Mouse (Mus musculus): ENCODE data around the gene Brk1. TPM values are rescaled to one million over a fixed set of nuclear protein-coding genes. Genes with fewer than 3 reads are reported as not detected.

Gene Brk1
- 246 and 270 TPM in 2 replicates for polyA plus RNA-seq (2015; fragmentation: Nextera tagmentation; extraction: Ambion mirVana)

DNA sequence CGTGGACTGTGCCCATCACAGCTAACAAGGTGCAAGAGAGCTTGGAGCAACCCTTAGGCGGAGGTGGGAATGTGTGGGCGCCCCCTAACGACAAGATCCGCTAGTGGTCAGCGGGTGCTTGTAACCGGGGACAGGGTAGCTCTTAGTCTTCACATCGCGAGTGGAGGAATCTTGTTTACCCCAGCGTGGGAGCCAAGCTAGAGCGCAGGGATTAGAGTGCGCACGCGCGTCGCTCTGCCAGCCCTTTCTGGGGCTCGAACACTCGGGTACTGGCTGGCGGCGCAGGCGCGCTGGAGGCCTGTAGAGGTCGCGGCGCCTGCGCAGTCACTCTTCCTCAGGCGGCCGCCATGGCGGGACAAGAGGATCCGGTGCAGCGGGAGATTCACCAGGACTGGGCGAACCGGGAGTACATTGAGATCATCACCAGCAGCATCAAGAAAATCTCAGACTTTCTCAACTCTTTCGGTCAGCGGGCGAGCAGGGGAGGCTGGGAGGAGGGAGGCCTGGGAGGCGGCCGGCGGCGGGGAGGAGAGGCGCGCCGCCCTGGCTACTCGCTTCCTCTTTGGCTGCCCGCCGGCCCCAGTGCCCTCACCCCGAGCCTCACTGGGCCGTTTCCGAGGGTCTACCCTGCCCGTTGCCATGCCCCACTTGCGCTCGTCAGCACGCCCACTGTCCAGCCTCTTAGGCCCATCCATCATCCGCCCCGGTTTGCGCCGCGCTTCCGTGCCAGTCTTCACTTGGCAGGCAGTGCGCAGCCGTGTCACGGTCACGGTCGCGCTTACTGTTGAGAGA lies at the start of gene Brk1:
Gene Brk1, plus strand, starts transcription at position 341 of the 792 bp plus-strand sequence.
- under 1% methylated on average over 58 of the region's 65 CpGs for WGBS
- H3K4me2 ChIP-seq (ENCODE audit: low read length) = peak within 1 kb of the TSS; percentile 88
- H3K27me3 ChIP-seq (replicated peaks; ENCODE audit: control insufficient read depth, insufficient read depth, low read length) = no peaks in the 10 kb centered on the region
- ATAC-seq = peak; percentile 96
- no peaks in the 10 kb centered on the region for H3K36me3 ChIP-seq (ENCODE audit: control insufficient read depth, insufficient read depth, low read length)
- peak within 1 kb of the TSS; percentile 87 for H3K27ac ChIP-seq (ENCODE audit: low read depth, low read length)
- no peaks in the 10 kb centered on the region for H3K9me3 ChIP-seq (ENCODE audit: control insufficient read depth, low read length)
- peak within 1 kb of the TSS; percentile 92 for H3K4me3 ChIP-seq (ENCODE audit: low read length)
- peak within 1 kb of the TSS; percentile 91 for H3K9ac ChIP-seq (ENCODE audit: low read depth, low read length)
- peaks cover 12% of the 10 kb centered on the region for H3K4me1 ChIP-seq (ENCODE audit: control insufficient read depth, insufficient read depth, low read depth, low read length)

DNA sequence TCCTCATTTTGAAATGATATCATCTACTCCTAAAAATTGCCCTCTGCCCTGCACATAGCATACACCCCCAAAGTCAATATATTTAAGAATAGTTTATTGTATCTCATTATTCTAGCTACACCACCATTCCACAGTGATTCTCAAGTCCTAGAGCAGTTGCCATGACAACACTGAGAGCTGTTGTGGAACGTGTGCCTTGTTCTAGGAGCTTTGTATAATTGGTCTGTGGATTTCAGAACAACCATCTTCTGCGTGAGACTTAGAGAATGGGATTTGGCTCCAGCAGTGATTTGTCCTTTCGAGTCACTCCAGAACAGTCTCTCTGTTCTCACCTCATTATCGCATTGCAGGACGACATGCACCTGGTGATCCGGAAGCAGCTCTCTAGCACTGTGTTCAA lies 44.8 kb upstream of the Brk1 start:
- no peak overlapping the region for H3K4me2 ChIP-seq (ENCODE audit: low read length)
- H3K4me1 ChIP-seq (ENCODE audit: control insufficient read depth, insufficient read depth, low read depth, low read length) = no peaks in the 10 kb centered on the region
- H3K9ac ChIP-seq (ENCODE audit: low read depth, low read length) = no peak overlapping the region
- no peak for ATAC-seq
- 64% methylated on average over 6 of the region's 6 CpGs for WGBS
- no peak overlapping the region for H3K4me3 ChIP-seq (ENCODE audit: low read length)
- no peaks in the 10 kb centered on the region for H3K9me3 ChIP-seq (ENCODE audit: control insufficient read depth, low read length)
- no peak overlapping the region for H3K27ac ChIP-seq (ENCODE audit: low read depth, low read length)
- H3K36me3 ChIP-seq (ENCODE audit: control insufficient read depth, insufficient read depth, low read length) = no peaks in the 10 kb centered on the region
- H3K27me3 ChIP-seq (replicated peaks; ENCODE audit: control insufficient read depth, insufficient read depth, low read length) = no peaks in the 10 kb centered on the region

DNA sequence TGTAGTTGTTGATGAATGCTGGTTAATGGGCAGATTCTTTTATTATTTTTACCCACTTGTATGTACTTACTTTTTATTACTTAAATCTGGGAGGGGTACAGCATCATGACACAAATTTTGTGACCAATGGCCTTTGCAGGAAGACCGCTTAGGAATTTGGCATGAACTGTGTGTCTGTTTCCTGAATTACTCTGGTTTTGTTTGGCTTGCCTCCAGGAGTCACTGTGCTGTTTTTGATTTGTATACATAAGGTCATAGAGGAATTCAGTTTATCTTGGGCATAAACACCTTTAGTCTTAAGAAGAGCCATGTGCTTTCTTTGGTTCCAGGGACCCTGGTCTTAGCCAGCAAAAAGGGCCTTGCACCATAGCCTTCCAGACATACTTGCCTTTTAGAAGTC lies 40.0 kb upstream of the Brk1 start:
- Histone ChIP-seq H3K4me1 (ENCODE audit: control insufficient read depth, insufficient read depth, low read depth, low read length) (no peaks in the 10 kb centered on the region), H3K27ac (ENCODE audit: low read depth, low read length) (no peak overlapping the region), H3K9me3 (ENCODE audit: control insufficient read depth, low read length) (no peaks in the 10 kb centered on the region), H3K36me3 (ENCODE audit: control insufficient read depth, insufficient read depth, low read length) (no peaks in the 10 kb centered on the region), H3K4me3 (ENCODE audit: low read length) (no peak overlapping the region), H3K4me2 (ENCODE audit: low read length) (no peak overlapping the region), H3K27me3 (replicated peaks; ENCODE audit: control insufficient read depth, insufficient read depth, low read length) (no peaks in the 10 kb centered on the region), H3K9ac (ENCODE audit: low read depth, low read length) (no peak overlapping the region)
- ATAC-seq = no peak
- WGBS = 92% methylated on average over 1 of the region's 1 CpGs

DNA sequence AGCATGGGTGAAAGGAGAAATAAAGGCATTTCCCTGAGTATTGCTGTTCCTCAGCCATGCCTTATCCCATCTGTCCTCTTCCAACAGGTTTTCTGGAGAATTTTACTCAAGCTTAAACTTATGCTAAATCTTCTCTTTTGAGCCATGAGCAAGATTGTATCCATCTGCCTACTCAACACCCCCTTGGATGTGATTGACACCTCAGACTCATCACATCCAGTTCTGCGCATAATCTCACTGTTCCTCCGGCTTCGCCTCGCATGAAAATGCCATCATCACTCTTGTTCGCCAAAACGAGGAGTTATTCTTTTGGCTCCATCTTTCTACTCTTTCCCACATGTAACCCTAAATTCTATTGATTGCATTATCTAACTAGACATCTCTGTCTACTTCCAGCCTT lies 28.5 kb upstream of the Brk1 start:
- Histone ChIP-seq H3K4me2 (ENCODE audit: low read length) (no peak overlapping the region), H3K9me3 (ENCODE audit: control insufficient read depth, low read length) (no peaks in the 10 kb centered on the region), H3K27ac (ENCODE audit: low read depth, low read length) (no peak overlapping the region), H3K36me3 (ENCODE audit: control insufficient read depth, insufficient read depth, low read length) (no peaks in the 10 kb centered on the region), H3K4me1 (ENCODE audit: control insufficient read depth, insufficient read depth, low read depth, low read length) (no peaks in the 10 kb centered on the region), H3K9ac (ENCODE audit: low read depth, low read length) (no peak overlapping the region), H3K27me3 (replicated peaks; ENCODE audit: control insufficient read depth, insufficient read depth, low read length) (no peaks in the 10 kb centered on the region), H3K4me3 (ENCODE audit: low read length) (no peak overlapping the region)
- 97% methylated on average over 6 of the region's 6 CpGs for WGBS
- no peak for ATAC-seq

DNA sequence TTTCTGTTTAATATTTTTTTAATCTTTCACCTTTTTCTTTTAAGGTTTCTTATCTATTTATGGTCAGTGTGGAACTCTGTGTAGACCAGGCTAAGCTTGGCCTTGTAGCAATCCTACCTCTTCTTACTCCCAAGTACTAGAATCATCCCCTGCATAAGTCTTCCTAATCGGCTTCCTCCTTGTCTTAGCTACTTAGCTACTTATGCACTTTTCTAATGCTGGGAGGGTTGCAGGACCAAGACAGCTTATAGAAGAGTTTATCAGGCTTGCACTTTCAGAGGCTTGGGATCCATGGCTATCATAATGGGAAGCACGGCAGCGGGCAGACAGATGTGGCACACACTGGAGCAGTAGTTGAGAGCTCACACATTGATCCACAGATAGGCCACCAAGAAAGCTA lies 25.3 kb upstream of the Brk1 start:
- Histone ChIP-seq H3K4me2 (ENCODE audit: low read length) (no peak overlapping the region), H3K27me3 (replicated peaks; ENCODE audit: control insufficient read depth, insufficient read depth, low read length) (no peaks in the 10 kb centered on the region), H3K27ac (ENCODE audit: low read depth, low read length) (no peak overlapping the region), H3K9me3 (ENCODE audit: control insufficient read depth, low read length) (no peaks in the 10 kb centered on the region), H3K36me3 (ENCODE audit: control insufficient read depth, insufficient read depth, low read length) (no peaks in the 10 kb centered on the region), H3K9ac (ENCODE audit: low read depth, low read length) (no peak overlapping the region), H3K4me1 (ENCODE audit: control insufficient read depth, insufficient read depth, low read depth, low read length) (no peaks in the 10 kb centered on the region), H3K4me3 (ENCODE audit: low read length) (no peak overlapping the region)
- ATAC-seq = no peak
- 96% methylated on average over 3 of the region's 3 CpGs for WGBS

DNA sequence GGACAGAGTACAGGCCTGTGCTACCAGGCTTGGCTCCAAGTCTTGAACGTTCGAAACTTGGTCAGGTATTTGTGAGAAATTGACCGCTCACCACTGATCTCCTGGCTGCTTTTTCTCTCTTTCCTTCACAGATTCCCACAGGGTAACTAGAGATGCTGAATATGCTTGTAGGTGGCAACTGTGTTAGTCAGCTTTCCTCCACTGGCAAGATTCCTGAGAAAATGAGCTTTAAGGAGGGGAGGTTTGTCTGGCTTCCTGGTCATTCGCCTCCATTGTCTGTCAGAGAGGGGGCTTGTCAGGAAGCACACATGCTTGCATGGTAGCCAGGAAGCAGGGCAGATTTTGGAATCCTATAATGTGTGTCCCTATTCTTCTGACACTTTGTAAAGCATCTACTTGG lies 21.5 kb upstream of the Brk1 start:
- Histone ChIP-seq H3K4me1 (ENCODE audit: control insufficient read depth, insufficient read depth, low read depth, low read length) (no peaks in the 10 kb centered on the region), H3K4me3 (ENCODE audit: low read length) (no peak overlapping the region), H3K9me3 (ENCODE audit: control insufficient read depth, low read length) (no peaks in the 10 kb centered on the region), H3K27me3 (replicated peaks; ENCODE audit: control insufficient read depth, insufficient read depth, low read length) (no peaks in the 10 kb centered on the region), H3K9ac (ENCODE audit: low read depth, low read length) (no peak overlapping the region), H3K36me3 (ENCODE audit: control insufficient read depth, insufficient read depth, low read length) (no peaks in the 10 kb centered on the region), H3K4me2 (ENCODE audit: low read length) (no peak overlapping the region), H3K27ac (ENCODE audit: low read depth, low read length) (no peak overlapping the region)
- 87% methylated on average over 4 of the region's 4 CpGs for WGBS
- no peak for ATAC-seq

DNA sequence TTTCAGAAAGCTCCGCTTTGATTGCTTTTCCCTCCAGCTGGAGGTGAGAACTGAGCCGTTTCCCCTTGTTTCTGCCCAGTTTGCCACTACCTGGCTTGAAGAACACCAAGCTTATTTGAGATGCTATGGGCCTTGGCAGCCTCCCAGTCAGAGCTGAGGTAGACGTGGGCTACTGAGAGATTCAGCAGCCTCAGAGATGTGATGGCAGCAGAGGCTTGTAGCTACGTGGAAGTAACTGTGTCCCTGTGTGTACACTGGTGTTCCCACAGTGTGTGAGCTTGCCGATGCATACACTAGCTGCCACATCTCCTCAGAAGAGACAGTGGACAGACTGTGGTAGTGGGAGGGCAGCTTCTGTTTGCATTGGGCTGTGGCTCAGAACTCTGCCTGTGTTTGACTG lies 19.5 kb upstream of the Brk1 start:
- no peak for ATAC-seq
- H3K9me3 ChIP-seq (ENCODE audit: control insufficient read depth, low read length) = no peaks in the 10 kb centered on the region
- H3K27ac ChIP-seq (ENCODE audit: low read depth, low read length) = no peak overlapping the region
- 89% methylated on average over 5 of the region's 5 CpGs for WGBS
- no peaks in the 10 kb centered on the region for H3K4me1 ChIP-seq (ENCODE audit: control insufficient read depth, insufficient read depth, low read depth, low read length)
- H3K4me3 ChIP-seq (ENCODE audit: low read length) = no peak overlapping the region
- H3K27me3 ChIP-seq (replicated peaks; ENCODE audit: control insufficient read depth, insufficient read depth, low read length) = no peaks in the 10 kb centered on the region
- no peak overlapping the region for H3K9ac ChIP-seq (ENCODE audit: low read depth, low read length)
- no peak overlapping the region for H3K4me2 ChIP-seq (ENCODE audit: low read length)
- no peaks in the 10 kb centered on the region for H3K36me3 ChIP-seq (ENCODE audit: control insufficient read depth, insufficient read depth, low read length)

DNA sequence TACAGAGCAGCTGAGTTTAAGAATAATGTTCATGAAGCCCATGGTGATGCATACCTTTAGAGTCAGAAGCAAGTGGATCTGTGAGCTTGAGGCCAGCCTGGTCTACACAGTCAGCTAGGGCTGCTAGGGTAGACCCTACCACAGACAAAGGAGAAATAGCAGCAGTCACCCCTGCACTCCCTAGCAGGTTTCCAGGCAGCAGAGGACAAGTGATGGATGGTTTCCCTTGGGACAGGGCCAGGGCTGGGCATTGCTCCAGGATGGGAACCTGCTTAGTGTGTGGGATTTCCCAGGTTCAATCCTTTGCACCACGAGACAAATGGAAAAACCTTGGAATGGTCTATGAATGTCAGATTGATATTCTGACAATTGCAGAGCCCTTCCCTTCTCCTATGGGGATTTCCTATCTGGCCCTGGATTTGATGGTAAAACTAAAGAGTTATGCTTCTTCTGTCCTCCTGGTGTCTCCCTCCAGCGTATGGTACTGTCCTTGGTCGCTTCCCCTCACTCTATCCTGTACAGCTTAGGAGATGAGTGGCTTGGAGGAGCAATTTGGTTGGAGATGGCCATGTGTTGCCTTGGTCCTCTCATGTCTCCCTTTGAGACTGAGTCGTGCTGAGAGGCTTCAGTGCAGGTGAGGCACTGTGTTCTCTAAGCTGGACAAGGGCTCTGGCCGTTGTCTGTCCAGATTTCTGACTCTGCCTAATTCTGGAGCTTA lies 17.9 kb upstream of the Brk1 start:
- H3K36me3 ChIP-seq (ENCODE audit: control insufficient read depth, insufficient read depth, low read length) = no peaks in the 10 kb centered on the region
- no peaks in the 10 kb centered on the region for H3K27me3 ChIP-seq (replicated peaks; ENCODE audit: control insufficient read depth, insufficient read depth, low read length)
- no peaks in the 10 kb centered on the region for H3K9me3 ChIP-seq (ENCODE audit: control insufficient read depth, low read length)
- WGBS = 69% methylated on average over 5 of the region's 5 CpGs
- no peak overlapping the region for H3K4me3 ChIP-seq (ENCODE audit: low read length)
- H3K9ac ChIP-seq (ENCODE audit: low read depth, low read length) = no peak overlapping the region
- ATAC-seq = peak; percentile 72; the same call in 1 of the 2 replicates
- H3K27ac ChIP-seq (ENCODE audit: low read depth, low read length) = no peak overlapping the region
- no peak overlapping the region for H3K4me2 ChIP-seq (ENCODE audit: low read length)
- no peaks in the 10 kb centered on the region for H3K4me1 ChIP-seq (ENCODE audit: control insufficient read depth, insufficient read depth, low read depth, low read length)

DNA sequence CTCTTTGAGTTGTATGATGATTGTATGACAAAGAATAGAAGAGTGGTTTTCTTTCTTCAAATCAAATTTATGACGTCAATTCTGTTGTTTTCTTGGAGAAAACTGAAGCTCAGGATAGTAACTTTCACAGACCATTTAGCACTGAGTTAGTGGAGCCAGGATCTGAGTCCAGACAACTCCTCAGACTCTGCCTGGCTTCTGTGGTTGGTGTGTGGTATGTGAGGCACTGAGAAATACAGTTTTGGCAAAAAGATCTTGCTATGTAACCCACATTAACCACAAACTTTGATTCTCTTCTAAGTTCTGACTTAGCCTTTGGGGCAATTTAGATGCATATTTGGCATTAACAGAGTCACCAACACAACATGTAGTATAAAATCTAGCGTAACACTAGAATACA lies 11.9 kb upstream of the Brk1 start:
- WGBS = 90% methylated on average over 2 of the region's 2 CpGs
- no peaks in the 10 kb centered on the region for H3K4me1 ChIP-seq (ENCODE audit: control insufficient read depth, insufficient read depth, low read depth, low read length)
- H3K9ac ChIP-seq (ENCODE audit: low read depth, low read length) = no peak overlapping the region
- no peak overlapping the region for H3K27ac ChIP-seq (ENCODE audit: low read depth, low read length)
- no peak overlapping the region for H3K4me2 ChIP-seq (ENCODE audit: low read length)
- no peaks in the 10 kb centered on the region for H3K9me3 ChIP-seq (ENCODE audit: control insufficient read depth, low read length)
- H3K4me3 ChIP-seq (ENCODE audit: low read length) = no peak overlapping the region
- H3K27me3 ChIP-seq (replicated peaks; ENCODE audit: control insufficient read depth, insufficient read depth, low read length) = no peaks in the 10 kb centered on the region
- H3K36me3 ChIP-seq (ENCODE audit: control insufficient read depth, insufficient read depth, low read length) = no peaks in the 10 kb centered on the region
- ATAC-seq = no peak
